Mouse (Mus musculus): Measurements from ENCODE around the gene Auts2.

The Auts2 gene

DNA sequence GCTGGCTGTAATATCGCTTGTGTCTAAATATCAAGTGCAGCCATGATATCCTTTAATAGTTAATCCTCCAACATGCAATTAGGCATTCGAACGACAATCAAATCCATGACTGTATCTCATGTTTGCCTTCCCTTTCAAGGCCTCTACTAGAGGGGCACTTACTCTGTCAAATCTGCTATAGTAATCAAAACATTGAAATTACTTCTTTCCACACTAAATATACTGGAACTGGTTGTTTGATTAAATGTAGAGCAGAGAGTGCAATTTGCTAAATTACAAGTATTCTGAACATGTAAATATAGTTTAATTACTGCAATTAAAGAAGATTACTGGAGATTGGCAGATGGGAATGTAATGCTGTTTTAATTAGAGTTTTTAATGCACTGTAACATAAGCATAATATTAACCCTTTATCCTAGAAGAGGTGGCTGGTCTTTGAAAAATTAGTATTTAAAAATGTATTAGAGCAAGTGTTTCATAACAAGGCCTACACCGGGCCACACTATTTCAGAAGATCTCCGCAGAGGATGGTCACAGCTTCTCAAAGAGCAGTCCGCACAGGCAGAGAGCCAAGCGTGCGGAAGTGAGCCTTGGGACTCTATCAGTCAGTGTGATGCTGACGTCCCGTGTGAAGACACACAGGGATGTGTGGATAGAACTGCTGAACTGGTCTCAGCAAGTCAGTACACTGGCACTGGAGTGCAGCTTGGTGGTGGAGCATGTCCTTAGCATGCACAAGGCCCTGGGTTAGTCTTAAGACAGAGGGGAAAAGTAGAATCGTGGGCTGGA is 673.2 kb downstream of the Auts2 start:
- no peak for DNase-seq

GRCm38 (mm10) chr5:131865200-131865599 is 677.9 kb downstream of the Auts2 start:
- no peak for DNase-seq

GRCm38 (mm10) chr5:131857976-131858375 is 685.2 kb downstream of the Auts2 start:
- no peak for DNase-seq

GRCm38 (mm10) chr5:131855358-131855757 is 687.8 kb downstream of the Auts2 start:
- DNase-seq: no peak

DNA sequence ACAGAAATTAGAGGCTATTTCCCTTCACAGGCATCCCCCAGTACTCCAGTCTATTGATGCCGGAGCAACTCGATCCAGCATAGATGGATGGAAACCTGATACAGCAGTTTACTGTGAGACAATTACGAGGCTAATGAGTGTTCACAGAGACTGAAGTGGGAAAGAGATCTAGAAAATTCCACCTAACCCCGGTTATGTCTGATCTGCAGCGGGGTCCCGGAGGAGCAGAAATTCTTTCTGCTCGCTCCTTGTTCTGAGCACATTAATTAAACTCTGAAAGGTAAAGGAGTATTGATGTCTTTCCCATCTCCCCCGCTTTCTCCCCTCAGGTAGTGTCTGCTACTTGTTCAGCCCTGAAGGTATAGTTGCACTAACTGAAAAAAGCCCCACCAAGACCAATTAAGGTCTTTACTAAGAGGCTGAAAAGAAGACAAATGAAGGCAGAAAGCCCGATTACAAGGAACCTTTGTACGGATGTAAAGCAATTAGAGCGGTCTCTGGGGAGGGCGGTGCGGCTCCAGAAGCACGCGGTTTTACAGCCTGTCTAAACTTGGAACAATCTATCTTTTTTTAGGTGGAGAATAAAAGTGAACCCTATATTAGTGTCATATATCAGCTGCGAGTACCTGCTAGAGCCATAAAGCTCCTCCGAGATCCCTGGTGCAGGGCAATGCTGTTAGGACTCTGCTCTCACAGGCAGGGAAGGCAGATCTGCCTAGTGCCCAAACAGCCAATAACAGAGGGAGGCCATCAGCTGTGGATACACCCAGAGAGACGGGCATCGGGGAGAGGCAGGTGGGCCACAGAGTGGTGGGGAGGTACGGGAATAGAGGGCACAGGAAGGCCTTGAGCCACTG is 691.3 kb downstream of the Auts2 start:
- no peak for DNase-seq

- no peak for DNase-seq
These were observed 692.4 kb downstream of the Auts2 start for GRCm38 (mm10) chr5:131850632-131851335.

DNA sequence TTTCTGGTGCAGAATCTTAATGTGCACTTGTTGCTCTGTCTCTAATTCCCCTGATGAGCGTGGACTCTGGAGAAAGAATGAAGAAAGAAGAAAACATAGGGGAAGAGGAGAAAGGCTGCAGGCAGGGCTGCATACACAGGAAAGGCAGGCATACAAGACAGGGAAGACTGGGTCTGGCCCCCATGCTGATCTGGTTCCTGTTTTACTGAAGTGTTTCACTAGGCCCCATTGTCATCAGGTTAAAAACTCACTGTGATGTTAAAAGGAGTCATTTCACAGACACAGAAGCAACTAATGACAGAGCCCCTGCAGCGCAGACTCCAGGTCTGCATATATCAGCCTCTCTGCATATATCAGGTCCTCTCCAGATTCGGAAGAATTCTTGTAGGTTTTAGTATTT is 693.5 kb downstream of the Auts2 start:
- DNase-seq: no peak

DNA sequence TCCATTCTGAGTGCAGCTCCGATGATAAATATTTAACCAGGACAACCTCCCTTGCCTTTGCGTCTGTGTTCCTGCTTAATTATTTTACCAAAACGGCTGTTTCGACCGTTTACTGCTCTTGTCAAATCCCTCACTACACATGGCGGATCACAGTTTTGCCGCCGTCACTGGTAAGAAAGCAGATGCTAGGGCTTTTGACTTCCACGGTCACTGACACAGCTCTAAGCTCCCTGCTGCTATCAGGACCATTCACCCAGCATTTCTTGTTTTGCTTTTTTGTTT is 698.7 kb downstream of the Auts2 start:
- no peak for DNase-seq

DNA sequence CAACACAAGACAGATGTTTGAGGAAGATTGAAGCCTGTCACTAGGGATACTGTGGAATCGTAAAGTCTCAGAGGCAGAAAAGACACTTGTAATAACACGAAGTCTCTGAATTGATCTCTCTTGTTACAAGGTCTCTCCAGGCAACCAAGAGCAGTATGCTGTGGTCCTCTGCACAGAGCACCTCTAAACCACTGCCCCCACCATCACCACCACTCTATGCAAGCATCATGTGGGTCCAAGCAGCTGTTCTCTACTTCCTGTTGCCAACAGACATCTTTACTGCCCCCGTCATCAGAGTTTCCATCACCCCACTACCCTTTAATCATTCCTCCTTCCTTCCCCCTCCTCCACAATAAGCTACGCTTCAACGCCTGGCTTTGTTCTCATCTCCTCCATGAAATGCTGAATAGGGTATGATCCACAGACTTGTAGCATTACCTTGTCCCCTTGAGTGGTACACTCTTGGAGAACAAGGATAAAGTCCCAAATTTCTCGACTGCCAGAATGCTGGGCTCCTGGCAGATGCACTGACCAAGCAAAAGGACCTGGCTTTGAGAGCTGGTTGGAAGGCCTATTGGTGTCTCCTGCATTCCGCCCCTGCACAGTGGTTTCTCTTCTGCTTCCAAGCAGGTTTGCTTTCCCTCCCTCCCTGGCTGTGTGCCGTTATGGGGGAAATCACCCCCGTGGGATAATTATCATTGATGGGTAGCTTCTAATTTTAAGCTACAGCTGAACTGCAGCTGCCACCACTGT is 699.2 kb downstream of the Auts2 start:
- DNase-seq: no peak

DNA sequence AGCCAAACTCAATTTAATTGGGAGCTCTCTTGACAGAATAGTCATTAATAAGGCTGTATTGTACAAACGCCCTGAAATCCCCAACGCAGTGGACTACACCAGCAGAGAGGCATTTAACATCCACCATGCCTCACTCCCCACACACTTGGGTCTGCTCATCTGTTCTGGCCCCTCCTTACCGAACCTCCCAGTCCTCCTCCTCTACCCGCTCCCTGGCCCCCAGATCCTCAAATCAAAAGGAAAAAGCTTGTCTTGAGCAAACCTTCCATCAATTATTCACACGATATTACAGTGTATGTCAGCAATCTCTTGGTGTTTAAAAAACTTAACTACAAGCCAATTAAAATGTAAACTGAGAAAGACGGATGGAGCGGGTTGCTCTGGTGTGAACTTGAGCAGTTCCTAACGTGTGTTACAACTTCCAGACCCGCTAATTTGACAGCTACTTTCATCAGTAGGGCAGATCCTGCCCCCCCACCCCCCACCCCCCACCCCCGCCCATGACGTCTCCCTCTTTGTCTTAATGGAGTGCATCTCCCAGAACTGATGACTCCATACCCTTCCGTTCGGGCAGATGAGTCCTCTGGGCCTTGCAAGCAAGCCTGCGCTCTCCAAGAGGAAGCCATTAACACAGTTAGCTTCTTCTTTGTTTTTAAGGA is 703.4 kb downstream of the Auts2 start:
- no peak for DNase-seq

GRCm38 (mm10) chr5:131839023-131839422 is 704.1 kb downstream of the Auts2 start:
- DNase-seq: no peak

DNA sequence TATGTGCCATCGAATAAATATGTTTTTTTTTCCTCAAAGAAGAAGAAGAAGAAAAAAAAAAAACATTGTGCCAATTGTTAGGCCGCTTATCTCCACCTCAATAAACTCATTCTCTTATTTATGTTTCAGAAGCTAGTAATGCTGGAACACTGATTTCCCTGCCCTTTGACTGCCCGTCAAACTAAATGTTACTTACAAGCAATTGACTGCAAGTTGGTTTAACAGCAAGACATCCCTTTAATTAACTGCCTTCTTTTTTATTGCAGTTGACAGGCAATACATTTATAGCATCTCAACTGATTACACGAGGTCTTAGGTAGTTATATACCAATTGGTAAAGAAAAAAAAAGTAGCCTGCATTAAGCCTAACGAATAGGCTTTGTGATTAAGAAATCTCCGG is 705.1 kb downstream of the Auts2 start:
- no peak for DNase-seq

GRCm38 (mm10) chr5:131836014-131836735 is 707.0 kb downstream of the Auts2 start:
- DNase-seq: no peak

GRCm38 (mm10) chr5:131832891-131833876 is 710.0 kb downstream of the Auts2 start:
- no peak for DNase-seq

DNA sequence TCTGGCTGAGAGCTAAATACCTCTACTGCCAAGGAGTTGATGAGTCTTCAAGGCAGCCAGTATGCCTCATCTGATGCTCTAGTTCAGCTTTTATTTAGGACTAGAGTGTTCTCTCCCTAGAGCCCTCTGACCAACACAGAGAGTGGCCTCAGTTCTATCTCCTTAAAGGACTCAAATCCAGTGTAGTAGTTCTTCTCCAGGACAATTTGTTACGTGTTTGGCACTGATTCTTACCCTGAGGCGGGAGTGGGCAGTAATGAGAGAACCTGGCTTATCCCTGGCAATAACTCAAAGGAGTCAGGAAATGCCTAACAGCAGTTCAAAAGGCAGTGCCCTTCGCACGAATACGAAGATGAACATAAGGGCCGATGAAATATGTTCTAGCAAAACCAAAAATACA is 713.0 kb downstream of the Auts2 start:
- no peak for DNase-seq

DNA sequence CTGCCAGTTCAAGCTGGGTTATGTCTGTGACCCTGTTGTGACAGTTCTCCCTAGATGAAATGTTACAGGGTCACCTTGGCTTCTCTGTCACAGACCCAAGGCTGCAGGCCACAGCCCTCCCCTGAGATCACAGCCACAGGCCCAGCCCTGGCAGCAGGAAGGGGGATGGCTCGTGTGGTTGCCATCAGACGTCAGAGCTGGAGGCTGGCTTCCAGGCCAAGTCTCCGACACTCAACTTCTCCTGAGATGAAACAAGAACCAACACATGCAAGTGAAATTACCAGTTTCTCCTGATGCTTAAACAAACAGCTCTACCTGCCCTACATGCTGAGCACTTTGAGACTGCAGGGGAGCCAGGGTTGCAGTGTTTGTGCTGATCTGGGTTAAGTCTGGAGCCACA is 713.9 kb downstream of the Auts2 start:
- DNase-seq: peak; percentile 4

GRCm38 (mm10) chr5:131828607-131829006 is 714.5 kb downstream of the Auts2 start:
- no peak for DNase-seq

DNA sequence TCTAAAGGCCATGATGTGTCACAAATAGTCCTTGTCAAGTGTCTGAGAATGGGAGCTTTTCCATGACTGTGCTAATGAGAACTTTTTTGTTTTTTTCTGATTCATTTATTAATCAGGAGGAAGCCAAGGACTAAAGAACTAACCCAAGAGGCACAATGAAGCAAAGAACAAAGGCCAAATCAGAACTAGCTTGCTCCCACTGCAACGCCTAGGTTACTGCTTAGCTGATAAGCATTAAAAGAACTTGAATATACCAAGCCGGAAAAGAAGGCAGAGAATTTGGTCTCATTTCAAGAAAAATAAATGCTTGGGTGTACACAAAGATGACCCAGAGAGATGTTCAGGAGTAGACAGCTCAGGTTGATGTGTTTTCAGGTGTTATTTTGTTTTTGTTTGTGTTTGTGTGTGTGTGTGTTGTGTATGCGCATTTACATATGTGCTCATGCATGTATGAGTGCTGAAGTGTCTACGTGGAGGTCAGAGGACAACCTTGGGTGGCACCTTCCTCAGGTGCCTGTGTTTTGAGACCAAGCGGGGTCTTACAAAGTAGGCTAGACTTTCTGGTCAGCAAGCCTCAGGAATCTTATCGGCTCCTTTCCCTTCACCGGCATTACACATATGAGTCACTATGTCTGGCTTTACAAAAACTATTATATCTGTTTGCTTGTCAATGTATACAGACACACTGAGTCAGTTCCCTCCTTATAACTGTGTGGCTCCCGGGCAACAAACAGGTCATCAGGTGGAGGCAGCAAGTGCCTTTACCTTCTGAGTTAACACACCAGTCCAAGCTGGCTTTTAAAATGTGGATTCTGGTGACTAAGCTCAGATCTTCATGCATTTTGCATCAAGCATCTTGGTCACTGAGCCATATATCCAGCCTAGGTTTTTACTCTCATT is 716.5 kb downstream of the Auts2 start:
- DNase-seq: no peak

- no peak for DNase-seq
These were observed 717.7 kb downstream of the Auts2 start for GRCm38 (mm10) chr5:131825421-131825820.

Data from thymus, postnatal 14 days (tissue).